Mouse (Mus musculus): Measurements from ENCODE around the gene Snrpb2.

- TF ChIP-seq CTCF (IDR thresholded peaks at IDR 0.05; ENCODE audit: low read depth) (no peak), EP300 (optimal IDR thresholded peaks at IDR 0.05) (no peak)
Measured at GRCm38 (mm10) chr2:143024226-143024625, 38.6 kb upstream of the Snrpb2 start.

Data from stomach, postnatal 0 days (tissue).